Mouse (Mus musculus) ovary, adult 2 months (tissue): ENCODE measurements around the gene Strn. TPM values are rescaled to one million over a fixed set of nuclear protein-coding genes. Genes with fewer than 3 reads are reported as not detected.

ENCODE experiments used
- polyA plus RNA-seq: library from polyadenylated mRNA; depleted of rRNA; stranded (reverse); fragments of >200 nt; gene quantifications from 2 replicates; pipeline ENCODE4 v1.2.3, GENCODE M21; 2012; rRNA removed

The Strn gene
- 11.7 and 15.4 TPM in 2 replicates for polyA plus RNA-seq

DNA sequence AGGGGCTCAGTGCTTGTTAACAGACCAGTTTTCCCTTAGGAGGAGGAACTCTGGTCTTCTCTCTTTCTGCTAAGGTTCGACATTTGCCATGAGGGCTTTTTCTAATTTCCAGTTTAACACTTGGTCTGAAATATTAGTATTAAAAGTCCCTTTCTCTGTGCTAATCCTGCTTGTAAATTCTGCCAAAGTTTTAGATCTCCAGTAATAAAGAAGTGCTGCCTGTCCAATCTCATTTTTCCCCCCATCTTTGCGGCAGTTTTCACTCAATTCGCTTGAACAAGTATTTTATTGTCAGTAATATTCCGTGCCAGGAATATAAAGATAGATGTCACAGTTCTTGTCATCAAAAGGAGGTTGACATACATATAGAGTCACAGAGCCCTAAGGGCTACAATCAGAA is at the start of gene Strn:
TSS of gene Strn (minus strand) at position 101 of the 400 bp plus-strand sequence.

Other genes starting within 250 kb of the Strn start
- gene Vit, start 229.1 kb downstream of the Strn start, polyA plus RNA-seq: 5.9 and 6.3 TPM in 2 replicates
- 14.0 and 19.8 TPM in 2 replicates for gene Heatr5b, start 98.2 kb upstream of the Strn start, polyA plus RNA-seq
- 9.9 and 13.1 TPM in 2 replicates for gene Gpatch11, start 98.4 kb upstream of the Strn start, polyA plus RNA-seq
- 2.1 and 4.4 TPM in 2 replicates for gene Eif2ak2, start 145.4 kb upstream of the Strn start, polyA plus RNA-seq
- gene Sult6b1, start 169.8 kb upstream of the Strn start, polyA plus RNA-seq: not detected in 2 replicates
- 2.3 and 3.0 TPM in 2 replicates for gene Cebpzos, start 179.3 kb upstream of the Strn start, polyA plus RNA-seq
- gene Cebpz, start 199.9 kb upstream of the Strn start, polyA plus RNA-seq: 2.4 and 4.0 TPM in 2 replicates
- 7.2 and 8.2 TPM in 2 replicates for gene Ndufaf7, start 199.9 kb upstream of the Strn start, polyA plus RNA-seq